Mouse (Mus musculus): ENCODE measurements around the gene Fam117a.

Gene Fam117a

GRCm38 (mm10) chr11:95365596-95365995 is 28.8 kb downstream of the Fam117a start:
- peak; percentile 80 for DNase-seq (ENCODE audit: low spot score)

- no peak for DNase-seq (ENCODE audit: low spot score)
Measured at GRCm38 (mm10) chr11:95366280-95366897, 29.6 kb downstream of the Fam117a start.

- no peak for DNase-seq (ENCODE audit: low spot score)
Measured at GRCm38 (mm10) chr11:95367011-95367735, 30.4 kb downstream of the Fam117a start.

GRCm38 (mm10) chr11:95368231-95368823 is 31.5 kb downstream of the Fam117a start:
- no peak for DNase-seq (ENCODE audit: low spot score)

- DNase-seq (ENCODE audit: low spot score) = no peak
Measured at GRCm38 (mm10) chr11:95368871-95369270, 32.1 kb downstream of the Fam117a start.

- peak; percentile 60 for DNase-seq (ENCODE audit: low spot score)
Measured at GRCm38 (mm10) chr11:95369964-95370890, 33.4 kb downstream of the Fam117a start.

- DNase-seq (ENCODE audit: low spot score) = no peak
Measured at GRCm38 (mm10) chr11:95371182-95371581, 34.4 kb downstream of the Fam117a start.

GRCm38 (mm10) chr11:95378926-95379325 is 42.1 kb downstream of the Fam117a start:
- DNase-seq (ENCODE audit: low spot score) = no peak

- DNase-seq (ENCODE audit: low spot score) = no peak
Measured at GRCm38 (mm10) chr11:95379552-95379951, 42.7 kb downstream of the Fam117a start.

GRCm38 (mm10) chr11:95380711-95381110 is 43.9 kb downstream of the Fam117a start:
- no peak for DNase-seq (ENCODE audit: low spot score)

- no peak for DNase-seq (ENCODE audit: low spot score)
Measured at GRCm38 (mm10) chr11:95381146-95381545, 44.3 kb downstream of the Fam117a start.

- no peak for DNase-seq (ENCODE audit: low spot score)
Measured at GRCm38 (mm10) chr11:95383331-95383986, 46.6 kb downstream of the Fam117a start.

- no peak for DNase-seq (ENCODE audit: low spot score)
Measured at GRCm38 (mm10) chr11:95384004-95384318, 47.1 kb downstream of the Fam117a start.

GRCm38 (mm10) chr11:95384319-95384972 is 47.6 kb downstream of the Fam117a start, which contains the start of gene Slc35b1:
Gene Slc35b1, plus strand, starts transcription at chr11:95384692.
- peak; percentile 92 for DNase-seq (ENCODE audit: low spot score)

GRCm38 (mm10) chr11:95384973-95385320 is 48.1 kb downstream of the Fam117a start:
- DNase-seq (ENCODE audit: low spot score) = no peak

GRCm38 (mm10) chr11:95387354-95387753 is 50.5 kb downstream of the Fam117a start:
- peak; percentile 36 for DNase-seq (ENCODE audit: low spot score)

- no peak for DNase-seq (ENCODE audit: low spot score)
Measured at GRCm38 (mm10) chr11:95389006-95389405, 52.2 kb downstream of the Fam117a start.

- no peak for DNase-seq (ENCODE audit: low spot score)
Measured at GRCm38 (mm10) chr11:95390420-95390819, 53.6 kb downstream of the Fam117a start.

- DNase-seq (ENCODE audit: low spot score) = no peak
Measured at GRCm38 (mm10) chr11:95391201-95391600, 54.4 kb downstream of the Fam117a start.

- no peak for DNase-seq (ENCODE audit: low spot score)
Measured at GRCm38 (mm10) chr11:95391743-95392142, 54.9 kb downstream of the Fam117a start.

GRCm38 (mm10) chr11:95392223-95392667 is 55.4 kb downstream of the Fam117a start:
- DNase-seq (ENCODE audit: low spot score) = no peak

Measured in testis, postnatal 10 days (tissue).